Mouse (Mus musculus) cerebellum, adult 2 months (tissue): Measurements from ENCODE around the gene Eif2ak3.

Source experiments
- CTCF ChIP-seq: fragments of 200-500 bp; IDR thresholded peaks from 2 replicates; pipeline ENCODE4 v1.5.1; 2011; ENCODE audit warnings: low read depth, mild to moderate bottlenecking, control low read depth, low read length, moderate library complexity, borderline replicate concordance; ENCODE audit not compliant: insufficient read depth
- POLR2A ChIP-seq: fragments of 200-500 bp; IDR thresholded peaks from 2 replicates; pipeline ENCODE4 v1.6.1; 2011; ENCODE audit warnings: low read length, control low read depth, borderline replicate concordance; ENCODE audit not compliant: insufficient read depth

- peak; percentile 91 for TF ChIP-seq CTCF
- TF ChIP-seq POLR2A: no peak
Measured at GRCm38 (mm10) chr6:70811557-70812525, 32.5 kb upstream of the Eif2ak3 start.
